Mouse (Mus musculus) lung, postnatal 0 days (tissue): ENCODE results near the gene Bptf. TPM values are rescaled to one million over a fixed set of nuclear protein-coding genes. Genes with fewer than 3 reads are reported as not detected.

Experiments
- ATAC-seq: fragments of 200-750 bp; cut with Nextera tagmentation; 2 replicates; pipeline ENCODE4 v1.8.0; 2017; ENCODE audit warnings: moderate library complexity
- DNase-seq: peaks from one replicate; pipeline ENCODE4 v3.0.0-alpha.2; 2016; ENCODE audit warnings: low spot score
- H3K27ac ChIP-seq: fragments of 300-500 bp; sonication (generic); 2 replicates; pipeline ENCODE4 v1.5.1; 2014; ENCODE audit warnings: antibody characterized with exemption, mild to moderate bottlenecking, low read length, mixed read lengths
- H3K27me3 ChIP-seq: fragments of 300-500 bp; sonication (generic); replicated peaks from 2 replicates; pipeline ENCODE4 v1.6.1; 2014; ENCODE audit warnings: low read length, mixed read lengths; ENCODE audit not compliant: insufficient read depth
- H3K36me3 ChIP-seq: fragments of 300-500 bp; sonication (generic); 2 replicates; pipeline ENCODE4 v1.6.1; 2014; ENCODE audit warnings: low read length, mixed read lengths; ENCODE audit not compliant: insufficient read depth
- H3K4me1 ChIP-seq: fragments of 300-500 bp; sonication (generic); 2 replicates; pipeline ENCODE4 v1.6.1; 2014; ENCODE audit warnings: antibody characterized with exemption, low read depth, low read length, mixed read lengths; ENCODE audit not compliant: insufficient read depth
- H3K4me2 ChIP-seq: fragments of 300-500 bp; sonication (generic); replicated peaks from 2 replicates; pipeline ENCODE4 v1.6.1; 2014; ENCODE audit warnings: low read depth, mild to moderate bottlenecking, low read length, moderate library complexity, mixed read lengths
- H3K4me3 ChIP-seq: fragments of 300-500 bp; sonication (generic); 2 replicates; pipeline ENCODE4 v1.5.1; 2014; ENCODE audit warnings: low read depth, low read length
- H3K9ac ChIP-seq: fragments of 300-500 bp; sonication (generic); replicated peaks from 2 replicates; pipeline ENCODE4 v1.6.1; 2014; ENCODE audit warnings: low read depth, mild to moderate bottlenecking
- H3K9me3 ChIP-seq: fragments of 300-500 bp; sonication (generic); 2 replicates; pipeline ENCODE4 v1.6.1; 2016; ENCODE audit warnings: low read length, mixed read lengths
- CTCF ChIP-seq: IDR thresholded peaks from 2 replicates; pipeline ENCODE4 v1.5.1; 2016; ENCODE audit warnings: antibody characterized with exemption, mild to moderate bottlenecking
- EP300 ChIP-seq: IDR thresholded peaks from 2 replicates; pipeline ENCODE4 v1.6.1; 2016; ENCODE audit warnings: antibody characterized with exemption, mild to moderate bottlenecking, control low read depth
- WGBS: fragments of 180-500 bp; shearing (Covaris S2); extraction: QIAGEN DNeasy Blood & Tissue Kit; methylation state at CpG from one replicate; pipeline ENCODE4 v1.1.7; 2014; 5-methylcytosine and 5-hydroxymethylcytosine counted together
- polyA plus RNA-seq: library from polyadenylated mRNA; unstranded; fragments of >200 nt; fragmentation: Nextera tagmentation; extraction: Ambion mirVana; gene quantifications from 2 replicates; pipeline ENCODE4 v1.2.1, GENCODE M21; 2015

The Bptf gene
- polyA plus RNA-seq: 19.8 and 23.0 TPM in 2 replicates

DNA sequence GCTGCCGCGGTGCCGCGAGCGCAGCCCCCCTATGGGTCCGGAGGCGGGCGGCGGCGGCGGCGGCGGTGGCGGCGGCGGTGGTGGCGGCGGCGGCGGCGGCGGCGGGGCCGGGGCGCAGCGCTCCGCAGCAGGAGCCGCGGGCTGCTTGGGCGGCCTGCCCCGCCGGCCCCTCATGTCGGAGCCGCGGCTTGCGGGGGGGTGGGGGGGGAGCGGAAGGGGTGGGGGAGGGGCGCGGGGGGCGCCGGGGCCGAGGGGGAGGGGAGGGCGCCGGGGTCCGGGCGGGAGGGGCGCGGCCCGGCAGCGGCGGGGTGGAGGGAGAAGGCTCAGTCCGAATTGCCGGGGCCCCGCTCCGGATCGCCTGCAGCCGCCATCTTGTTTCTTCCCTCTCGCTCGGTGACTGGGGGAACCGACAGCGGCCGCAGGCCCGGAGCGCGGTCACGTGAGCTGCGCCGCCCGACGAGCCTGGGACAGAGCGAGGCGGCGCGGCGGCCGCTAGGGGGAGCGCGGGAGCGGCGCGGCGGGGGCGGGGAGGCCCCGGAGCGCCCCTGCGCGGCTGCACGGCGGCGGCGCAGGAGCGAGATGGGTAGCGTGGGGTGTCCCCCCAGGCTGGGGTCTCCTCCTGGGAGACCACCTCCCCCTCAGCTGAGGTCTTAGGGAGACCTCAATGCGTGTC lies at the start of gene Bptf:
TSS of gene Bptf (minus strand) at position 379 of the 673 bp plus-strand sequence.
- Histone ChIP-seq H3K27me3 (no peaks in the 10 kb centered on the region), H3K9ac (peak within 1 kb of the TSS; percentile 91), H3K4me3 (peak within 1 kb of the TSS; percentile 89), H3K4me1 (peaks cover 5% of the 10 kb centered on the region; the same call in 1 of the 2 replicates), H3K36me3 (no peaks in the 10 kb centered on the region), H3K27ac (peak within 1 kb of the TSS; percentile 98), H3K4me2 (peak within 1 kb of the TSS; percentile 96), H3K9me3 (no peaks in the 10 kb centered on the region)
- TF ChIP-seq EP300 (no peak), CTCF (peak; percentile 69)
- DNase-seq: peak; percentile 96
- 0% methylated on average over 16 of the region's 94 CpGs for WGBS
- ATAC-seq: peak; percentile 98

DNA sequence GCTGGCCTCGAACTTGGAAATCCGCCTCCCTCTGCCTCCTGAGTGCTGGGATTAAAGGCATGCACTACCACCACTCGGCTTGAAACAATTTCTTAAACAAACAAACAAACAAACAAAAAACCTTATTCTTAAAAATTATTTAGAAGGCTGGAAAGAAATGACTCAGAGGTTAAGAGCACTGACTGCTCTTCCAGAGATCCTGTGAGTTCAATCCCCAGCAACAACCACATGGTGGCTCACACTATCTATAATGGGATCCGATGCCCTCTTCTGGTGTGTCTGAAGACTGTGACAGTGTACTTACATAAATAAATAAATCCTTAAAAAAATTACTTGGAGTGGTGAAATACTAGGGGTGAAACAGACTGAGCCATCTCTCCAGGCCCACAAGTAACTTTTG lies 29.3 kb upstream of the Bptf start:
- Histone ChIP-seq H3K9ac (no peak overlapping the region), H3K4me2 (no peak overlapping the region), H3K9me3 (no peaks in the 10 kb centered on the region), H3K4me1 (no peaks in the 10 kb centered on the region), H3K36me3 (no peaks in the 10 kb centered on the region), H3K27me3 (no peaks in the 10 kb centered on the region), H3K4me3 (no peak overlapping the region), H3K27ac (no peak overlapping the region)
- WGBS: 69% methylated on average over 4 of the region's 4 CpGs
- ATAC-seq: no peak
- no peak for DNase-seq
- TF ChIP-seq CTCF: no peak
- no peak for TF ChIP-seq EP300

DNA sequence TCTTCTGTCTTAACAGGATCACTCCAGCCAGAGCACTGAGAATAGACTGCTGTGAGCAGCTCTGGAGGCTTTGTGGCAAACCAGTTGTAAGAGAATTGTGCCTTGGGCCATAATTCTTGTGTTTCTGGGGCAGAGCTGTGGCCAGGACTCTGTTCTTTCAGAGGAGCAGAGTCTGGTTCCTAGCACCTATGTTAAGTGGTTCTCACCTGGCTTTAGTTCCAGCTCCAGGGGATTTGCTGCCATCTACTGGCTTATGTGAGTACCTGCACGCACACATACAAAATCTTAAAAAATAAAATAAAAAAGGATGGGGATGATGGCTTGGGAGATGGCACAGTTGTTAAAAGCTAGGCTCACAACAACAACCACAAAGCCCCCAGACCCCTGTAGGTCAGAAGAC lies 27.1 kb upstream of the Bptf start:
- no peaks in the 10 kb centered on the region for H3K36me3 ChIP-seq
- no peak overlapping the region for H3K9ac ChIP-seq
- no peak overlapping the region for H3K4me3 ChIP-seq
- DNase-seq (peak; percentile 22), ATAC-seq (no peak)
- no peaks in the 10 kb centered on the region for H3K4me1 ChIP-seq
- WGBS: 43% methylated on average over 1 of the region's 1 CpGs
- no peaks in the 10 kb centered on the region for H3K9me3 ChIP-seq
- no peaks in the 10 kb centered on the region for H3K27me3 ChIP-seq
- H3K27ac ChIP-seq: no peak overlapping the region
- TF ChIP-seq EP300 (no peak), CTCF (peak; percentile 54)
- no peak overlapping the region for H3K4me2 ChIP-seq

DNA sequence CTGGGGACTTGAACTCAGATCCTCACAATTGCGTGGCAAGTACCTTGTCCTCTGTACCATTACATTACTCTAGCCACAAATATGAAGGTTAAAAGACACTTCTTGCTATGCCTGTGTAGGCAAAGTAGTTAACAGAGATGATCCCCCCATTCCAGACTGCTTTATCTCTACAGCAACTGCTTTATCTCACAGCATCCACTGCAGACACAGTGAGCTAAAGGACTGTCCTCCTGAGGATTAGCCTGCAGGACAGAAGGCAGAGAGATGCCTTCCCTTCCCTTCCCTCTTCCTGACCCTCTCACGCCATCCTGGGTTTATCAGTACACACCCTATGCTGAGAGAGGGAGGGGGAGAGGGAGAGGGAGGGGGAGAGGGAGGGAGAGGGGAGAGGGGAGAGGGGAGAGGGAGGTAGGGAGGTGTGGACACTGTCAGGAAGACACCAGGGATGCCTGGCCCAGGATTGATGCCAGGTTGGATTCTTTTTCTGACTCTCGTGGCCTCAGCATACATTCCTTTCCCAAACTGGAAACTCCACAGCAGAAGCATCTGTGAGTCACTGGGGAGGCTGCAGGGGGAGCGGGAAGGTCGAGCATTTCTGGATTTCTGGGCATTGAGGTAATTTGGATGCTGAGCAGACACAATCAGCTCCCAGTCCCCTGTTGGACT lies 25.2 kb upstream of the Bptf start:
- no peak overlapping the region for H3K27ac ChIP-seq
- 47% methylated on average over 4 of the region's 5 CpGs for WGBS
- no peak overlapping the region for H3K9ac ChIP-seq
- no peaks in the 10 kb centered on the region for H3K36me3 ChIP-seq
- H3K9me3 ChIP-seq: no peaks in the 10 kb centered on the region
- TF ChIP-seq EP300: no peak
- TF ChIP-seq CTCF: no peak
- no peak overlapping the region for H3K4me3 ChIP-seq
- ATAC-seq (no peak), DNase-seq (peak; percentile 9)
- no peak overlapping the region for H3K4me2 ChIP-seq
- no peaks in the 10 kb centered on the region for H3K4me1 ChIP-seq
- no peaks in the 10 kb centered on the region for H3K27me3 ChIP-seq

DNA sequence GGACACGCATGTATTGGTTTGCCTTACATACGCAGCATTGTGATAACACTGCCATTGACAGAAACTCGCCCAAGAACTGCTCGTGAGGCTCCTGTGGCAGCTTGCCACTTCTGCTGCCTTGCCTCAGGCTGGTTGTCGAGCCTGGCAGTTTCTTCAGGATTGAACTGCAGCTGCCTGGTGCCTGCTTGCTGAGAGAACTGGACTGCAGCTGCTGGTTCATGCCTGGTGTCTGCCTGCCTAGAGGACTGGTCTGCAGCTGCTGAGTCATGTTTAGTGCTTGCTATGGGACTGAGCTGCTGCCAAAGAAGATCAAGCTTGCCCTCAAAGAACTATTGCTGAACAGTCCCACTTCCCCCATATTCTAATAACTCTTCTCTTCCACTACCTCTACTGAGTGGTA lies 23.4 kb upstream of the Bptf start:
- Histone ChIP-seq H3K36me3 (no peaks in the 10 kb centered on the region), H3K27me3 (no peaks in the 10 kb centered on the region), H3K9ac (no peak overlapping the region), H3K9me3 (no peaks in the 10 kb centered on the region), H3K4me2 (no peak overlapping the region), H3K27ac (no peak overlapping the region), H3K4me3 (no peak overlapping the region), H3K4me1 (no peaks in the 10 kb centered on the region)
- ATAC-seq: no peak
- no peak for DNase-seq
- WGBS: 83% methylated on average over 5 of the region's 5 CpGs
- TF ChIP-seq CTCF (no peak), EP300 (no peak)

DNA sequence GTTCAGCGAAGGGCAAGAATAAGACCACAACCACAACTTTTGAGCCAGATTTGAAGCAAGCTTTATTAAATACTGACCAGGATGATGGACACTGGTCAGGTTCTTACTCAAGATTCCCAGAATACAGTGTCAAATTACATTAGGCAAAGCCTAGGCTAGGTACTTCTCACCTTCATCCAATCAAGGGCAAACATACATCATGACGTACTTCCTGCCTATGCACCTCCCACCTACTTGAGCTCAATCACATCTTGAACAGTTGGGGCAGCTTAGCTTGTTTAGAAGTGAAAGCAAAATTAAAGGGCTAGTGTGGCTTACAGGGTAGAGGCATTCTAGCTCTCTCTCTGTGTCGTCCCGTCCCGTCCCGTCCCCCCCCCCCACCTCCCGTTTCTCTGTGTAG lies 22.5 kb upstream of the Bptf start:
- Histone ChIP-seq H3K36me3 (no peaks in the 10 kb centered on the region), H3K9ac (no peak overlapping the region), H3K4me3 (no peak overlapping the region), H3K4me2 (no peak overlapping the region), H3K27me3 (no peaks in the 10 kb centered on the region), H3K4me1 (no peaks in the 10 kb centered on the region), H3K9me3 (no peaks in the 10 kb centered on the region), H3K27ac (no peak overlapping the region)
- TF ChIP-seq CTCF (no peak), EP300 (no peak)
- DNase-seq: no peak
- ATAC-seq: no peak
- WGBS: 73% methylated on average over 7 of the region's 7 CpGs
